Comparison of ENCODE assay signal across 25 mouse cellular contexts in the genomic region with DNA sequence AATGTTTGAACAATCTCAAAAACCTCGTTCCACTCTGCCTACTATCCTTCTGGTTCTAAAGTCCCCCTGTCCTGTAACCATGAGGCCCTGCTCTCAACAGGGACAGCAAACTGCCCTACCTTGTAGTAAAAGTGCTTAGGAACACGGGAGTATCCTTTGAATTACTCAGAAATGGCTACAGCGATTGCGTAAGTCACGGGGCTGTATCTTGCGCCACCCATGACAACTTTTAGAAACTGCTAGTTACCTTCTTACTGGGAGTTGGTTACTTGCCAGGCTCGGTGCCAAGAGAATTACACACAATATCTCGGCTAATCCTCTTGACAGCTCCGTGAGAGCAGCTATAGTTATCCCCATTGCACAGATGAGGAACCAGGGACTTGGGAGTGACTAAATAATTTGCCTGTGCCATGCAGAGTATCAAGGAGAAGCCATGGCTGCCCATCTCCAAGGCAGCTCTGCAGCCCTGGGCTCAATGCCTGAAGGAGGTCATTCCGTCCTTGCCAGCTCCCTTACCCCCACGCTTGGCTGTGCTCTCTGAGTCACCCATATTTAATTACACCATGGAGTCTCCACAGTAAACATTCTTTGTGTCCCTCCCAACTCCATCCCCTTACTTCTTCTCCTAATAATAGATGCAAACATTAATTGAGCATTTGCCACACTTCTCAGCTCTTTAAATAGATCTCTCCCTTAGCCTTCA. TPM values are rescaled to one million over a fixed set of nuclear protein-coding genes. Genes with fewer than 3 reads are reported as not detected.
DNase-seq lines count a peak whose midpoint lies in the region; ATAC-seq lines count a peak whose summit lies in the region.
"Had no signal": no experiment of that assay in that cellular context is flagged by ENCODE, and none has a peak within 500 bp of the region (broad histone marks: within the 10 kb centered on the region; RNA-seq: fewer than 3 reads in every experiment).

No protein-coding gene starts in this region.

- no peak overlapping the region for H3K27ac ChIP-seq in heart, embryonic 11.5 days (ENCODE audit: low read depth, low read length)
- H3K27ac ChIP-seq: forebrain, embryonic 10.5 days; macrophage; neural tube, embryonic 15.5 days had no signal

- no peaks in the 10 kb centered on the region for H3K9me3 ChIP-seq in heart, embryonic 11.5 days (replicated peaks; ENCODE audit: control insufficient read depth, low read length)
- H3K9me3 ChIP-seq: forebrain, embryonic 10.5 days; heart, embryonic 12.5 days; neural tube, embryonic 15.5 days had no signal

- 0 out of 2 replicates have a peak, but pooled peaks cover 3% of the 10 kb centered on the region for H3K4me1 ChIP-seq in heart, embryonic 11.5 days (ENCODE audit: control insufficient read depth, insufficient read depth, low read length)
- H3K4me1 ChIP-seq: neural tube, embryonic 15.5 days had no signal

- H3K4me2 ChIP-seq in heart, embryonic 11.5 days, result no peak overlapping the region
- H3K4me2 ChIP-seq: heart, embryonic 12.5 days; neural tube, embryonic 15.5 days had no signal

- WGBS in heart, embryonic 11.5 days (ENCODE audit: insufficient replicate concordance), result 82% methylated on average over 11 of the region's 11 CpGs

- H3K9ac ChIP-seq in heart, embryonic 11.5 days (ENCODE audit: low read depth, low read length), result no peak overlapping the region
- H3K9ac ChIP-seq: heart, embryonic 12.5 days; neural tube, embryonic 15.5 days had no signal

- no peak overlapping the region for H3K4me3 ChIP-seq in heart, embryonic 11.5 days (ENCODE audit: low read depth, low read length)
- H3K4me3 ChIP-seq: forebrain, embryonic 10.5 days; heart, embryonic 12.5 days; neural tube, embryonic 15.5 days had no signal

- DNase-seq in heart, adult 18-20 months, result peak; percentile 4 to 11
- no peak for DNase-seq in heart, adult 8-10 months (ENCODE audit: low spot score)
- DNase-seq in 3134 (ENCODE audit: extremely low read depth, insufficient read length, low spot score) (peak; percentile 23), 416B (ENCODE audit: low read depth) (peak; percentile 0)
- peak; percentile 81 for DNase-seq in gonadal fat pad, adult 2 months (ENCODE audit: low read depth)
- no peak for DNase-seq in embryo, embryonic 11 days
- DNase-seq in retina, embryonic 14.5 days (ENCODE audit: low spot score), result no peak
- DNase-seq: adrenal gland, adult 8-10 months; cerebellum, adult 2 months; cerebellum, postnatal 25 days; kidney, postnatal 14 days; layer of hippocampus, postnatal 36 days; retina, postnatal 1 day; right cerebral cortex, postnatal 25 days had no signal

- ATAC-seq in heart, embryonic 11.5 days (replicated peaks; ENCODE audit: insufficient number of reproducible peaks, low FRiP score, low TSS enrichment), result no peak
- ATAC-seq: CD4-positive, CD25-positive, alpha-beta regulatory T cell, adult 4 months; intestine, postnatal 0 days had no signal

- no peaks in the 10 kb centered on the region for H3K36me3 ChIP-seq in heart, embryonic 11.5 days (ENCODE audit: control insufficient read depth, insufficient read depth, low read length)
- H3K36me3 ChIP-seq: forebrain, embryonic 10.5 days; heart, embryonic 12.5 days; neural tube, embryonic 15.5 days had no signal

- H3K27me3 ChIP-seq in heart, embryonic 11.5 days (ENCODE audit: control insufficient read depth, insufficient read depth, low read length), result no peaks in the 10 kb centered on the region
- H3K27me3 ChIP-seq: neural tube, embryonic 15.5 days had no signal

RNA-seq across cellular contexts. Expression of a gene that starts 38.2 kb away (rescaled TPM):
- under 1 TPM; 0.36 to 0.50 TPM for total RNA-seq in heart, adult 18-20 months (2021)
- total RNA-seq in heart, adult 8-10 months (2022), result 1 to 10 TPM in 1 of 4 experiments, under 1 TPM in 3; 0.57 to 1.4 (median 0.69) TPM
- 0.28 and 1.5 TPM in 2 replicates for polyA plus RNA-seq in gonadal fat pad, adult 2 months (2012; rRNA removed)
- polyA plus RNA-seq in heart, embryonic 11.5 days (2014; fragmentation: Nextera tagmentation; extraction: Ambion mirVana), result 32.7 and 32.8 TPM in 2 replicates
- total RNA-seq: layer of hippocampus, adult 8-10 months; layer of hippocampus, postnatal 36 days; left cerebral cortex, postnatal 10 days had no signal
- polyA plus RNA-seq: liver, adult 2 months; macrophage; spleen, adult 2 months had no signal

Comparison
In these comparisons a context has a peak if more than half of its experiments do, and no peak if none do; other contexts are left out.
1. DNase-seq: peak in heart, adult 18-20 months (2 of 2), 3134 (single experiment), 416B (single experiment) and gonadal fat pad, adult 2 months (single experiment); none in heart, adult 8-10 months (single experiment), embryo, embryonic 11 days (single experiment) and retina, embryonic 14.5 days (single experiment).